Mouse (Mus musculus) lung, embryonic 16.5 days (tissue): ENCODE data around the gene Camsap2. TPM values are rescaled to one million over a fixed set of nuclear protein-coding genes. Genes with fewer than 3 reads are reported as not detected.

Experiments used
- ATAC-seq: fragments of 200-750 bp; cut with Nextera tagmentation; 2 replicates; pipeline ENCODE4 v1.8.0; 2017; ENCODE audit warnings: low read depth, mild to moderate bottlenecking, moderate library complexity
- H3K27ac ChIP-seq: fragments of 300-500 bp; sonication (generic); 2 replicates; pipeline ENCODE4 v1.5.1; 2014; ENCODE audit warnings: mild to moderate bottlenecking, control low read depth, low read length
- H3K27me3 ChIP-seq: fragments of 300-500 bp; sonication (generic); 2 replicates; pipeline ENCODE4 v1.6.1; 2014; ENCODE audit warnings: low read depth, low read length, mixed read lengths; ENCODE audit not compliant: control insufficient read depth, insufficient read depth
- H3K36me3 ChIP-seq: fragments of 300-500 bp; sonication (generic); 2 replicates; pipeline ENCODE4 v1.6.1; 2014; ENCODE audit warnings: low read length; ENCODE audit not compliant: control insufficient read depth, insufficient read depth
- H3K4me1 ChIP-seq: fragments of 300-500 bp; sonication (generic); replicated peaks from 2 replicates; pipeline ENCODE4 v1.6.1; 2014; ENCODE audit warnings: low read length, mixed read lengths; ENCODE audit not compliant: control insufficient read depth, insufficient read depth
- H3K4me2 ChIP-seq: fragments of 300-500 bp; sonication (generic); 2 replicates; pipeline ENCODE4 v1.6.1; 2014; ENCODE audit warnings: low read depth, low read length, control low read depth
- H3K4me3 ChIP-seq: fragments of 300-500 bp; sonication (generic); 2 replicates; pipeline ENCODE4 v1.5.1; 2014; ENCODE audit warnings: mild to moderate bottlenecking, low read length, control low read depth
- H3K9ac ChIP-seq: fragments of 300-500 bp; sonication (generic); 2 replicates; pipeline ENCODE4 v1.6.1; 2014; ENCODE audit warnings: low read length, control low read depth
- H3K9me3 ChIP-seq: fragments of 300-500 bp; sonication (generic); 2 replicates; pipeline ENCODE4 v1.6.1; 2016; ENCODE audit warnings: low read length; ENCODE audit not compliant: control insufficient read depth
- WGBS: fragments of 180-500 bp; shearing (Covaris S2); extraction: QIAGEN DNeasy Blood & Tissue Kit; methylation state at CpG from one replicate; pipeline ENCODE4 v1.1.7; 2014; 5-methylcytosine and 5-hydroxymethylcytosine counted together
- polyA plus RNA-seq: library from polyadenylated mRNA; unstranded; fragments of >200 nt; fragmentation: Nextera tagmentation; extraction: Ambion mirVana; gene quantifications from 2 replicates; pipeline ENCODE4 v1.2.1, GENCODE M21; 2015

The Camsap2 gene
- polyA plus RNA-seq, 1 experiment from 2014 or later: 9.3 TPM

GRCm38 (mm10) chr1:136365986-136366385, 20.1 kb upstream of the Camsap2 start:
- peaks cover 20% of the 10 kb centered on the region for H3K4me1 ChIP-seq
- no peaks in the 10 kb centered on the region for H3K27me3 ChIP-seq
- peak; percentile 75 for ATAC-seq
- H3K36me3 ChIP-seq: no peaks in the 10 kb centered on the region
- 55% methylated on average over 3 of the region's 3 CpGs for WGBS
- no peak overlapping the region for H3K4me2 ChIP-seq
- H3K9me3 ChIP-seq: no peaks in the 10 kb centered on the region
- no peak overlapping the region for H3K9ac ChIP-seq
- H3K27ac ChIP-seq: peak overlapping the region; percentile 72
- no peak overlapping the region for H3K4me3 ChIP-seq

- Histone ChIP-seq H3K27ac (no peak overlapping the region), H3K27me3 (no peaks in the 10 kb centered on the region), H3K9me3 (no peaks in the 10 kb centered on the region), H3K9ac (no peak overlapping the region), H3K4me3 (no peak overlapping the region), H3K4me1 (peaks cover 25% of the 10 kb centered on the region), H3K36me3 (no peaks in the 10 kb centered on the region), H3K4me2 (no peak overlapping the region)
- 67% methylated on average over 19 of the region's 19 CpGs for WGBS
- ATAC-seq: no peak
Measured at GRCm38 (mm10) chr1:136364711-136365110, 18.8 kb upstream of the Camsap2 start.

- no peak overlapping the region for H3K27ac ChIP-seq
- 58% methylated on average over 6 of the region's 6 CpGs for WGBS
- peaks cover 25% of the 10 kb centered on the region for H3K4me1 ChIP-seq
- no peak for ATAC-seq
- no peak overlapping the region for H3K4me2 ChIP-seq
- H3K9ac ChIP-seq: no peak overlapping the region
- no peaks in the 10 kb centered on the region for H3K9me3 ChIP-seq
- H3K4me3 ChIP-seq: no peak overlapping the region
- H3K27me3 ChIP-seq: no peaks in the 10 kb centered on the region
- H3K36me3 ChIP-seq: no peaks in the 10 kb centered on the region
Measured at GRCm38 (mm10) chr1:136363035-136363434, 17.1 kb upstream of the Camsap2 start.

GRCm38 (mm10) chr1:136362567-136362966, 16.7 kb upstream of the Camsap2 start:
- ATAC-seq: no peak; the same call in 1 of the 2 replicates
- Histone ChIP-seq H3K9ac (no peak overlapping the region), H3K9me3 (no peaks in the 10 kb centered on the region), H3K36me3 (no peaks in the 10 kb centered on the region), H3K27ac (peak overlapping the region; percentile 70; the same call in 1 of the 2 replicates), H3K4me2 (no peak overlapping the region), H3K4me1 (peaks cover 25% of the 10 kb centered on the region), H3K27me3 (no peaks in the 10 kb centered on the region), H3K4me3 (no peak overlapping the region)
- WGBS: 49% methylated on average over 8 of the region's 8 CpGs

GRCm38 (mm10) chr1:136361373-136361772, 15.5 kb upstream of the Camsap2 start:
- ATAC-seq: peak; percentile 74
- H3K27ac ChIP-seq: peak overlapping the region; percentile 70

GRCm38 (mm10) chr1:136360909-136361308, 15.0 kb upstream of the Camsap2 start:
- ATAC-seq: no peak
- H3K9me3 ChIP-seq: no peaks in the 10 kb centered on the region

More at GRCm38 (mm10) chr1:136361373-136361772, 15.5 kb upstream of the Camsap2 start:
- H3K9me3 ChIP-seq: no peaks in the 10 kb centered on the region
- H3K36me3 ChIP-seq: no peaks in the 10 kb centered on the region
- H3K4me2 ChIP-seq: no peak overlapping the region
- no peaks in the 10 kb centered on the region for H3K27me3 ChIP-seq
- WGBS: 43% methylated on average over 2 of the region's 2 CpGs
- H3K9ac ChIP-seq: no peak overlapping the region
- H3K4me1 ChIP-seq: peaks cover 25% of the 10 kb centered on the region
- H3K4me3 ChIP-seq: no peak overlapping the region

GRCm38 (mm10) chr1:136358841-136359360, 13.0 kb upstream of the Camsap2 start:
- H3K27ac ChIP-seq: no peak overlapping the region
- H3K4me3 ChIP-seq: no peak overlapping the region
- H3K9ac ChIP-seq: no peak overlapping the region
- H3K4me2 ChIP-seq: no peak overlapping the region
- H3K4me1 ChIP-seq: peaks cover 21% of the 10 kb centered on the region
- no peaks in the 10 kb centered on the region for H3K9me3 ChIP-seq
- no peaks in the 10 kb centered on the region for H3K27me3 ChIP-seq
- ATAC-seq: no peak
- H3K36me3 ChIP-seq: no peaks in the 10 kb centered on the region
- 70% methylated on average over 7 of the region's 7 CpGs for WGBS

More at GRCm38 (mm10) chr1:136360909-136361308, 15.0 kb upstream of the Camsap2 start:
- Histone ChIP-seq H3K27ac (peak overlapping the region; percentile 44), H3K9ac (no peak overlapping the region), H3K4me1 (peaks cover 25% of the 10 kb centered on the region), H3K4me2 (no peak overlapping the region), H3K4me3 (no peak overlapping the region), H3K36me3 (no peaks in the 10 kb centered on the region), H3K27me3 (no peaks in the 10 kb centered on the region)
- 60% methylated on average over 6 of the region's 6 CpGs for WGBS

GRCm38 (mm10) chr1:136355651-136356050, 9.7 kb upstream of the Camsap2 start:
- H3K9ac ChIP-seq: no peak overlapping the region
- H3K4me3 ChIP-seq: no peak overlapping the region
- H3K27me3 ChIP-seq: no peaks in the 10 kb centered on the region
- H3K9me3 ChIP-seq: no peaks in the 10 kb centered on the region
- peaks cover 1% of the 10 kb centered on the region for H3K4me1 ChIP-seq
- no peak overlapping the region for H3K4me2 ChIP-seq
- ATAC-seq: no peak
- H3K36me3 ChIP-seq: no peaks in the 10 kb centered on the region
- no peak overlapping the region for H3K27ac ChIP-seq
- 68% methylated on average over 4 of the region's 4 CpGs for WGBS

- no peak for ATAC-seq
- no peaks in the 10 kb centered on the region for H3K9me3 ChIP-seq
- H3K9ac ChIP-seq: no peak overlapping the region
- WGBS: 36% methylated on average over 3 of the region's 3 CpGs
- H3K27me3 ChIP-seq: no peaks in the 10 kb centered on the region
- H3K27ac ChIP-seq: no peak overlapping the region
- H3K4me3 ChIP-seq: no peak overlapping the region
- H3K4me2 ChIP-seq: no peak overlapping the region
- peaks cover 5% of the 10 kb centered on the region for H3K4me1 ChIP-seq
- H3K36me3 ChIP-seq: no peaks in the 10 kb centered on the region
Measured at GRCm38 (mm10) chr1:136350699-136351200, 4.8 kb upstream of the Camsap2 start.
